Mouse (Mus musculus) embryonic facial prominence, embryonic 12.5 days (tissue): ENCODE results near the gene Upk3bl. TPM values are rescaled to one million over a fixed set of nuclear protein-coding genes. Genes with fewer than 3 reads are reported as not detected.
A peak's percentile ranks its signal among the peaks of the same experiment; 100 is the strongest.

ENCODE experiments used
- ATAC-seq: fragments of 200-750 bp; cut with Nextera tagmentation; 2 replicates; pipeline ENCODE4 v1.8.0; 2017; ENCODE audit not compliant: insufficient number of reproducible peaks, insufficient read depth, low FRiP score, low TSS enrichment
- H3K27ac ChIP-seq: fragments of 300-500 bp; sonication (generic); 2 replicates; pipeline ENCODE4 v1.5.1; 2016; ENCODE audit warnings: mild to moderate bottlenecking
- H3K27me3 ChIP-seq: fragments of 300-500 bp; sonication (generic); 2 replicates; pipeline ENCODE4 v1.6.1; 2016; ENCODE audit warnings: mild to moderate bottlenecking, moderate library complexity
- H3K36me3 ChIP-seq: fragments of 300-500 bp; sonication (generic); 2 replicates; pipeline ENCODE4 v1.6.1; 2016; ENCODE audit warnings: mild to moderate bottlenecking
- H3K4me1 ChIP-seq: fragments of 300-500 bp; sonication (generic); 2 replicates; pipeline ENCODE4 v1.6.1; 2016
- H3K4me2 ChIP-seq: fragments of 300-500 bp; sonication (generic); replicated peaks from 2 replicates; pipeline ENCODE4 v1.6.1; 2016; ENCODE audit warnings: mild to moderate bottlenecking, moderate library complexity
- H3K4me3 ChIP-seq: fragments of 300-500 bp; sonication (generic); 2 replicates; pipeline ENCODE4 v1.5.1; 2016; ENCODE audit warnings: mild to moderate bottlenecking
- H3K9ac ChIP-seq: fragments of 300-500 bp; sonication (generic); 2 replicates; pipeline ENCODE4 v1.6.1; 2016; ENCODE audit warnings: mild to moderate bottlenecking, moderate library complexity
- H3K9me3 ChIP-seq: fragments of 300-500 bp; sonication (generic); 2 replicates; pipeline ENCODE4 v1.6.1; 2016; ENCODE audit warnings: mild to moderate bottlenecking, moderate library complexity
- WGBS: fragments of 180-500 bp; shearing (Covaris S2); methylation state at CpG from one replicate; pipeline ENCODE4 v1.1.7; 2016; 5-methylcytosine and 5-hydroxymethylcytosine counted together
- polyA plus RNA-seq: library from polyadenylated mRNA; unstranded; fragments of >200 nt; fragmentation: Nextera tagmentation; extraction: Ambion mirVana; gene quantifications from 2 replicates; pipeline ENCODE4 v1.2.1, GENCODE M21; 2016

Gene Upk3bl
- 8.7 and 9.8 TPM in 2 replicates for polyA plus RNA-seq

DNA sequence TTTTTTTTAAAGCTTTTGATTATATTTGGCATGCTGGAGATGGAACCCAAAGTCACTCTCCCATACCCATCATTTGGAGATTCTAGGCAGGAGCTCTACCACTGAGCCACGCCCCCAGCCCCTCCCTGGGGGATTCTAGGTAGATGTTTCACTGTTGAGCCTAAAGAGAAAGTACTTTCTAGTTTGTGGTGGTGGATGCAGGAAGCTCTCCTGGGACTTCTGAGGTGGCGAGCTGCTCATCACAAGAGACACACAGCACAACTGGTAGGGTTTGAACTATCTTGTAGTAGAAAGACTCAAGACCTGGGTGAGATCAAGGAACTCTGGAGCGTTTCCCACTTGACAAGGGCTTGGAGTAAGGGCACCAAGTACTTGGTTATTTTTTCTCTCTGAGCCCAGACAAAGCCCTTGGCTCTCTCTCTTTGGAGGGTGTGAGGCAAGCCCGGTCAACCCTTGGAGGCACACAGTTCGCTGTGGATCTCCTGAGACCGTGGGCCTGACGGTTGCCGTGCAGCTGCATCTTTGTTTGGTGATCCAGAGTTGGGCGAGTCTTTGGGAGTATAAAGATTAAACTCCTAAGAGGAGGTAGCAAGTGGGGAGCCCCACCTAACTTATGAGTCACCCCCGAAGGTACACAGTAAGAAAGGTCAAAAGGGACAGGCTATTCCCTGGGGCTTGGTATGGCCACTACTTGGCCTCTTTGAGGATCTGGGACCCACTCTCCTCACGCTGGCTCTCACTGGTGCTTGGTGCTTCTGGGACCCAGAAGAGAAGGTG is at the start of gene Upk3bl:
Gene Upk3bl, plus strand, starts transcription at position 192 of the 777 bp plus-strand sequence.
- H3K27me3 ChIP-seq, result no peaks in the 10 kb centered on the region
- no peak within 1 kb of the TSS for H3K4me2 ChIP-seq
- no peak within 1 kb of the TSS for H3K4me3 ChIP-seq
- no peak within 1 kb of the TSS for H3K9ac ChIP-seq
- WGBS, result 86% methylated on average over 11 of the region's 11 CpGs
- H3K36me3 ChIP-seq, result no peaks in the 10 kb centered on the region
- ATAC-seq, result no peak
- no peaks in the 10 kb centered on the region for H3K9me3 ChIP-seq
- no peak within 1 kb of the TSS for H3K27ac ChIP-seq
- peaks cover 12% of the 10 kb centered on the region for H3K4me1 ChIP-seq

DNA sequence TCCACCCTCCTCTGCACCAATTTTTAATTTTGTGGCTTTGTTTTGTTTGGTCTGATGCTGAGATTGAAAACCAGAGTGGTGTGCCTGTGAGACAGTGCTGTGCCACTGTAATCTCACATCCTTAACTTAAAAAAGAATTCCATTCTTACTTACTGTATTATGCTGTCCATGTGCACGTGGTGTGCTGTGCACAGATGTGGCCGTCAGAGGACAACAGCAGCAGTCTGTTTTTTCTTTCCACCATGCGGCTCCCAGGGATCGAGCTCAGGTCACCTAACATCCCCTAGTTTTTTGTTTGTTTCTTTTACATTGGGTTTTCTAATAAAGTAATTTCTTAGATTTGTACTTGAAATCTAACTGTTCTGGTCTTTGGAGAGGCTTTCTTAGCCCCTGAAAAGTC is 49.8 kb upstream of the Upk3bl start:
- WGBS, result 72% methylated on average over 4 of the region's 4 CpGs
- no peaks in the 10 kb centered on the region for H3K27me3 ChIP-seq
- ATAC-seq, result no peak
- peaks cover 20% of the 10 kb centered on the region for H3K36me3 ChIP-seq
- H3K9ac ChIP-seq, result no peak overlapping the region
- H3K9me3 ChIP-seq, result no peaks in the 10 kb centered on the region
- no peak overlapping the region for H3K4me2 ChIP-seq
- no peak overlapping the region for H3K4me3 ChIP-seq
- peaks cover 13% of the 10 kb centered on the region; the same call in 1 of the 2 replicates for H3K4me1 ChIP-seq
- no peak overlapping the region for H3K27ac ChIP-seq

DNA sequence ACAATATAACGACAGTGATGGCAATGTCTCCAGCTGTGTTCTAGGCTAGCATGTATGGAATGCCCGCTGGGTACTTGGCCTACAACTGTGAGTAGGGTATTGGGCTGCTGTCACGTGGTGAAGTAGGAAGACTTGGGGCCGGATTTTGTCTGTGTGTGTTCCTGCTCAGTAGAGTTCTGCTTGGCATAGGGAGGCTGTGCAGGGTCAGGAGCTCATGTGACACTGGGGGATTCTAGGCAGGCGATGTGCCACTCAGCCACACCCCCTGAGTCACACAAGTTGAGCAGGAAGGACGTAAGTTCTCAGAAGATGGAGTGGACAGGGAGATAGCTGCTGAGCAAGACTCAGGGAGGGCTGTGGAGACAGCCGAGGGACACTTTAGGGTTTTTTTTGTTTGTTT is 46.5 kb upstream of the Upk3bl start:
- Histone ChIP-seq H3K36me3 (peaks cover 31% of the 10 kb centered on the region), H3K4me2 (no peak overlapping the region), H3K4me1 (peaks cover 8% of the 10 kb centered on the region; the same call in 1 of the 2 replicates), H3K27ac (no peak overlapping the region), H3K9me3 (no peaks in the 10 kb centered on the region), H3K9ac (no peak overlapping the region), H3K4me3 (no peak overlapping the region), H3K27me3 (no peaks in the 10 kb centered on the region)
- WGBS, result 79% methylated on average over 7 of the region's 7 CpGs
- ATAC-seq, result no peak

DNA sequence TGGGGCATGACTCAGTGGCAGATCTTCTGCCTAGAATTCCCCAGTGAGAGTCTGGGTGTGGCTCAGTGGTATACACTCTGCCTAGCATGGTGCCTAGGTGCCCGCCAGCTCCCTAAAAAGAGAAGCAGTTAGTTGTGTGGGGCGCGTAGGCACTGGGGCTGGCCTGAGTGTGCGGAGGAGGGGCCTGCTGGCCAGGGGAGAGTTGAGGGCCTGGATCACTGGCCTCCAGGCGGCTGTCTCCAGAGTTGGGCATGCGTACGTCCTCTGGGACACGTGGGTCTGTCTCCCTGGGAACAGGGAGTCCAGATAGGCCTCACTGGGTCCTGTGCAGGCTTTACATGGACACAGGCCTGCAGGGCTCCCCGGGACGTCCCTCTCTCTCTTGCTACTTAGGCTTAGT is 39.4 kb upstream of the Upk3bl start:
- Histone ChIP-seq H3K9me3 (no peaks in the 10 kb centered on the region), H3K4me2 (no peak overlapping the region), H3K9ac (no peak overlapping the region), H3K27ac (no peak overlapping the region), H3K36me3 (peaks cover 50% of the 10 kb centered on the region), H3K27me3 (no peaks in the 10 kb centered on the region), H3K4me3 (no peak overlapping the region), H3K4me1 (peaks cover 10% of the 10 kb centered on the region)
- WGBS, result 82% methylated on average over 10 of the region's 10 CpGs
- ATAC-seq, result no peak

DNA sequence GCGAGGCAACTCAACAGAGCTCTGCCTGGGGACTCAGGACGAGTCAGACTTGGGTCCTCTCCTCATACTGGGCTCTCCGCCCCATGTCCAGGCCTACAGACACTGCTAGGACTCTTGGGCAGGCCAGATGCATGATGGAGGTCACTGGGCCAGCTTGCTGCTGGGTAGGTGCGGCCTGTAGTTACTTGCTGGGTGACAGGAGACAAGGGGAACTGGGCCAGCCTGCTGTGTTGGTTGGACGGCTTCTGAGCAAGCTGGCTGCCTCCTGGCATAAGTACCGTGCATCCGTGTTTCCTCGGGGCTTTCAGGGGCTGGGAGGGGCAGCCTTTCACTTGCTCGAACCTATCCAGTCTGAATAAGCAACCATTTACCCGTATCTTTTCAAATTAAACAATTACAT is 38.7 kb upstream of the Upk3bl start:
- Histone ChIP-seq H3K9ac (no peak overlapping the region), H3K27me3 (no peaks in the 10 kb centered on the region), H3K36me3 (peaks cover 45% of the 10 kb centered on the region), H3K9me3 (no peaks in the 10 kb centered on the region), H3K4me3 (no peak overlapping the region), H3K4me1 (peaks cover 10% of the 10 kb centered on the region), H3K27ac (0 out of 2 replicates have a peak overlapping the region, but pooled peaks have one; percentile 12), H3K4me2 (no peak overlapping the region)
- 74% methylated on average over 10 of the region's 10 CpGs for WGBS
- no peak for ATAC-seq

DNA sequence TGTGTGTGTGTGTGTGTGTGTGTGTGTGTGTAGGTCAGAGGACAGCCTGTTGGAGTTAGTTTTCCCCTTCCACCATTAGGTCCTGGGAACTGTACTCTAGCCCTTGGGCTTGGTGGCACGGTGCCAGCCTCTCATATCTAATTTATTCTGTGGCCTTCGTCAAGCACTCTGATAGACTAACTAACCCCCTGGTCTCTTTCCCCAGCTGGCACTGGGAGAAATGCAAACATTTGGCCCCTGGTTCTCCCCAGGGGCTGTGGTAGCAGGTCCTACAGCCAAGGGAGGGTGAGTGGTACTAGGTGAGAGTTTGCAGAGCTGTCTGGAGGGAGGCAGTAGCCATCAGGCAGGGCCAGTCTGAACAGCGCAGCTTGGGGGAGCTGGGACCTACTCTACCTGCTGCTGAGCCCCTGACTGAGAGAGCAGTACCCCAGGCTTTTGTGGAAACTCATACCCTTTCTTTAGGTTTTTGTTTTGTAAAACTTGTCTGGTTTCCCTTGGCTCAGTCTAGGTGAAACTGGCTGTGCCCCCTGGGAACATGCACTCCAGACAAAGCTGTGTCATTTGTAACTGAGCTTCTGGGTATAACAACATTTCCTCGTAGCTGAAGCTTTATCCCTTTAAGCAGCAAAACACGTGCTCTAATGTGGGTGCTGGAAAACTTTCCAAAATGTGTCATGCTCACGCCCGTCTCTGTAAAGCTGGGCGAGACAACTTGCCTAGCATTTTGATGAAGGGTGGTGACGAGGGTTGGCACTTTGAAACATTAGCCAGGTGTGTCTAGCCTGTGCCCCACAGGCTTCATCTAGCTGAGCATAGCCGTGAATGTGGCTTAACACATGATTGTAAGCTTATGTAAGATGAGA is 38.0 kb upstream of the Upk3bl start:
- Histone ChIP-seq H3K27me3 (no peaks in the 10 kb centered on the region), H3K4me1 (peaks cover 10% of the 10 kb centered on the region), H3K27ac (0 out of 2 replicates have a peak overlapping the region, but pooled peaks have one; percentile 63), H3K4me2 (no peak overlapping the region), H3K4me3 (no peak overlapping the region), H3K9me3 (no peaks in the 10 kb centered on the region), H3K9ac (no peak overlapping the region), H3K36me3 (peaks cover 42% of the 10 kb centered on the region)
- ATAC-seq, result no peak
- WGBS, result 67% methylated on average over 10 of the region's 10 CpGs

DNA sequence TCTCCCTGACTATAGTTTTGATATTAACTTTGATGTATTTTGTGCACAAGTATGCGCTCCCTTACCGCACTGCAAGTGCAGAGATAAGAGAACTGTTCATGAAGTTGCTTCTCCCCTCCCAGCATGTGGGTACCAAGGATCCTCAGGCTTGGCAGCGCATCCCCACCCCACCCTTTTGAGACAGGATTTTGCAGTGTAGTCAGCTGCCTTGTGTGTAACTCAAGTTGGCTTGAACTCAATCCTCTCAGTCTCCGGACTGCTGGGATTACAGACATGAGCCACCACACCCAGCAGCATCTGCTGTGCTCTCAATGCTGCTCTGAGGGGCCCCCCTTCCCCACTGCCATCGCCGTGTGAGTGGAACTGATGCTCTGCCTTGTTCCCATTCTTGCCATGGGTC is 37.0 kb upstream of the Upk3bl start:
- no peak overlapping the region for H3K27ac ChIP-seq
- ATAC-seq, result no peak
- no peak overlapping the region for H3K4me3 ChIP-seq
- H3K9ac ChIP-seq, result no peak overlapping the region
- 87% methylated on average over 6 of the region's 6 CpGs for WGBS
- peaks cover 36% of the 10 kb centered on the region for H3K36me3 ChIP-seq
- no peaks in the 10 kb centered on the region for H3K9me3 ChIP-seq
- H3K4me1 ChIP-seq, result peaks cover 10% of the 10 kb centered on the region
- H3K27me3 ChIP-seq, result no peaks in the 10 kb centered on the region
- no peak overlapping the region for H3K4me2 ChIP-seq

DNA sequence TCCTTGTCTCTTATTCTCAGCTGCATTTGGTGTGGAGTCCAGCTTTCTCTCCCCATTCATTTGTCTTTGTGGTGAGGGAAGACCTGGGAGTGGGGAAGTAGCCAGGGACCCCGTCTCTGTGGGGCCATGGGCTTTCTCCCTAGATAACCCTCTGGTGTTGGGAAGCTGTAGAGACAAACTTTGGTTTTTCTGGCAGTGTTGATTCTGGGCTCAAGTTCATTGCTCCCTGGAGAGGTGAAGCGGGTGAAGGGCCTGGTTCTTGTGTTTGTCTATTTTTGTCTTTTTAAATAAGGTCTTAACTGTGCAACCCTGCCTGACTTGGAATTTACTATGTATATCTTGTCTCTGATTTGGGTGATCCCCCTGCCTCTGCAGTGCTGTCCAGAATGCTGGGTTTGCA is 35.6 kb upstream of the Upk3bl start:
- WGBS, result 91% methylated on average over 2 of the region's 2 CpGs
- ATAC-seq, result no peak

DNA sequence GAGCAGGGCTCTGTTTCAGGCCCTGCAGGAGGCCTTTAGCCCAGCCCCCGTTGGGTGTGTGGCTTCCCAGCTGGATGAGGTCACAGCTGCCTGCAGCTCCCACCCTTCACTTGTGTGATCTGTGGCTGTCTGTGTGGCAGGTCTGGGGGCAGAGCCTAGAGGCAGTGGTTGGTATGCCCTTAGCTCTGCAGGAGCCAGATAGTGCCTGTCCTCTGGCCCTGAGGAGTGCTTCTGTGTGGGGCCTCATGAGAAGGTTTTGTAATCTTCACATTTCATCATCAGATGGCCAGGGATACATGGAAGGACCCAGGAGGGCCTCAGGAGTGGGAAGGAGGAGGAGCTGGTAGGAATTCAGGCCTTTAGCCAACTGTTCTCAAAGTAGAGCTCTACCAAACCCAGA is 34.4 kb upstream of the Upk3bl start:
- H3K27ac ChIP-seq, result no peak overlapping the region
- no peak overlapping the region for H3K9ac ChIP-seq
- peaks cover 10% of the 10 kb centered on the region for H3K4me1 ChIP-seq
- no peak overlapping the region for H3K4me2 ChIP-seq
- no peaks in the 10 kb centered on the region for H3K27me3 ChIP-seq
- no peaks in the 10 kb centered on the region for H3K9me3 ChIP-seq
- WGBS, result 41% methylated on average over 1 of the region's 1 CpGs
- H3K36me3 ChIP-seq, result peaks cover 15% of the 10 kb centered on the region
- ATAC-seq, result no peak
- H3K4me3 ChIP-seq, result no peak overlapping the region

More for the DNA sequence above, 35.6 kb upstream of the Upk3bl start:
- no peaks in the 10 kb centered on the region for H3K9me3 ChIP-seq
- no peak overlapping the region for H3K27ac ChIP-seq
- H3K27me3 ChIP-seq, result no peaks in the 10 kb centered on the region
- H3K9ac ChIP-seq, result no peak overlapping the region
- peaks cover 10% of the 10 kb centered on the region for H3K4me1 ChIP-seq
- H3K36me3 ChIP-seq, result peaks cover 25% of the 10 kb centered on the region
- H3K4me2 ChIP-seq, result no peak overlapping the region
- H3K4me3 ChIP-seq, result no peak overlapping the region

DNA sequence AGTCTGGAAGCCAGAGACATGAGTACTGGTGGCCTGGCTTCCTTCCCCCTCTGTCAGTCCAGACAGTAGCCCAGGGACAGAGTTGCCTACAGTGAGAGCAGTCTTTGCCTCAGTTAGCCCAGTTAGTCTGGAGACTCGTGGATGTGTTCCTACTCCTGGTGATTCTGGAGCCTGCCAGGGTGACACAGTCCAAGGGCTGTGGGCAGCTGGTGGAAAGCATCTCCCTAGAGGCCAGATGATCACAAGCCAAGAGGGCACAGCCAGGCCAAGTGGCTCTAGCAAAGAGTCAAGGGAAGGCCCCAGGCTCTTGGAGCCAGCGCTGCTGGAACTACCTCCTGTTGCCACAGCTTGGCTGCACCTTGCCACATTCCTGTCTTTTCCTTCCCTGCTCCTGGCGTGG is 28.6 kb upstream of the Upk3bl start:
- 82% methylated on average over 3 of the region's 3 CpGs for WGBS
- ATAC-seq, result no peak
- H3K36me3 ChIP-seq, result peaks cover 46% of the 10 kb centered on the region
- no peaks in the 10 kb centered on the region for H3K9me3 ChIP-seq
- H3K4me2 ChIP-seq, result no peak overlapping the region
- H3K9ac ChIP-seq, result no peak overlapping the region
- H3K4me1 ChIP-seq, result no peaks in the 10 kb centered on the region
- H3K4me3 ChIP-seq, result no peak overlapping the region
- no peaks in the 10 kb centered on the region for H3K27me3 ChIP-seq
- no peak overlapping the region for H3K27ac ChIP-seq

DNA sequence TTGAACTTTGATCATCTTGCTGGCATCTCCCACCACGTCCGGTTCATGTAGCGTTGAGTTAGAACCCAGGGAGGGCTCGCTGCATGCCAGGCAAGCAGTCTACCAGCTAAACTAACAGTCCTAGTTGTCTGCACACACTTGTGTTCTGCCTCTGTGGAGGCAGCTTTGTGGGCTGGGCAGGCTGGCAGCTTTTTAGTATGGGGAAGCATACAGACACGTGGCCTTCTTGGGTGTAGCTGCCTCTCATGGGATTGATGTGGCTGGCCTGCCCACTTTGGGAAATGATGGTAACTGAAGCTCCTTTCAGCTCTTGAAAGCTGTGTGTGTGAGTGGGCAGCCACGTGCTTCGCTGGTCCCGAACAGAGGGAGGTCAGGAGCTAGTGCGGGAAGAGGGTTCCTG is 27.4 kb upstream of the Upk3bl start:
- WGBS, result 86% methylated on average over 9 of the region's 9 CpGs
- no peaks in the 10 kb centered on the region for H3K4me1 ChIP-seq
- no peak overlapping the region for H3K9ac ChIP-seq
- H3K9me3 ChIP-seq, result no peaks in the 10 kb centered on the region
- H3K4me3 ChIP-seq, result no peak overlapping the region
- no peak for ATAC-seq
- H3K27ac ChIP-seq, result no peak overlapping the region
- no peaks in the 10 kb centered on the region for H3K27me3 ChIP-seq
- peaks cover 54% of the 10 kb centered on the region for H3K36me3 ChIP-seq
- no peak overlapping the region for H3K4me2 ChIP-seq
